Mouse (Mus musculus) forebrain, embryonic 16.5 days (tissue): ENCODE data around the gene Slc38a8. TPM values are rescaled to one million over a fixed set of nuclear protein-coding genes. Genes with fewer than 3 reads are reported as not detected.

ENCODE experiments used
- ATAC-seq: fragments of 200-750 bp; cut with Nextera tagmentation; 2 replicates; pipeline ENCODE4 v1.8.0; 2017; ENCODE audit warnings: mild to moderate bottlenecking, moderate library complexity
- H3K27ac ChIP-seq: fragments of 300-500 bp; sonication (generic); 2 replicates; pipeline ENCODE4 v1.5.1; 2014; ENCODE audit warnings: low read length, control low read depth
- H3K27me3 ChIP-seq: fragments of 300-500 bp; sonication (generic); replicated peaks from 2 replicates; pipeline ENCODE4 v1.6.1; 2014; ENCODE audit warnings: low read length; ENCODE audit not compliant: control insufficient read depth, insufficient read depth
- H3K36me3 ChIP-seq: fragments of 300-500 bp; sonication (generic); 2 replicates; pipeline ENCODE4 v1.6.1; 2014; ENCODE audit not compliant: control insufficient read depth, insufficient read depth
- H3K4me1 ChIP-seq: fragments of 300-500 bp; sonication (generic); replicated peaks from 2 replicates; pipeline ENCODE4 v1.6.1; 2014; ENCODE audit warnings: low read length; ENCODE audit not compliant: control insufficient read depth, insufficient read depth
- H3K4me2 ChIP-seq: fragments of 300-500 bp; sonication (generic); 2 replicates; pipeline ENCODE4 v1.6.1; 2014; ENCODE audit warnings: mild to moderate bottlenecking, low read length, control low read depth
- H3K4me3 ChIP-seq: fragments of 300-500 bp; sonication (generic); replicated peaks from 2 replicates; pipeline ENCODE4 v1.5.1; 2014; ENCODE audit warnings: mild to moderate bottlenecking, low read length, control low read depth
- H3K9ac ChIP-seq: fragments of 300-500 bp; sonication (generic); replicated peaks from 2 replicates; pipeline ENCODE4 v1.6.1; 2014; ENCODE audit warnings: low read depth, low read length, control low read depth
- H3K9me3 ChIP-seq: fragments of 300-500 bp; sonication (generic); 2 replicates; pipeline ENCODE4 v1.6.1; 2016; ENCODE audit warnings: low read length; ENCODE audit not compliant: control insufficient read depth
- WGBS: fragments of 180-500 bp; shearing (Covaris S2); extraction: QIAGEN DNeasy Blood & Tissue Kit; methylation state at CpG from one replicate; pipeline ENCODE4 v1.1.7; 2014; 5-methylcytosine and 5-hydroxymethylcytosine counted together
- polyA plus RNA-seq: library from polyadenylated mRNA; unstranded; fragments of >200 nt; fragmentation: Nextera tagmentation; extraction: Ambion mirVana; gene quantifications from 2 replicates; pipeline ENCODE4 v1.2.1, GENCODE M21; 2015

Gene Slc38a8
- polyA plus RNA-seq, 1 experiment from 2014 or later, result not detected

DNA sequence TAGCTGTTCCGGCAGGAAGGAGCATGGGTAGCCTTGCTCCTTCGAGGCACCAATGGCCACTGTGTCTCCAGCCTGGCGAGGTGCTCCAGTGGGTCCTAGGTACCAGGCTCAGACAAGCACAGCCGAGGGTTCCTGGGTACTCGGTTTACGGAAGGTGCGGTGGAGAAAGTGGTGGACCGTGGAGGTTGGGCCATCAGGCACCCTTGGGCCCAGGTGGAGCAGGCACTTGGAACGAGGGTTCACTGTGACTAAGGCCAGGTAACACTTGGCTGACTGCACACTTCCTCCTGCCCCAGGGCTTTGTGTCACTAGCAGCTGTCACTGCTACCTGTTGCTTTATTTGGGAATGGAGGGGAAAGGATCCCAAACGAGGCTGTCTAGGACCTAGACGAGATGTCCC lies 64.0 kb downstream of the Slc38a8 start:
- H3K9me3 ChIP-seq, result no peaks in the 10 kb centered on the region
- 74% methylated on average over 11 of the region's 11 CpGs for WGBS
- H3K4me2 ChIP-seq, result no peak overlapping the region
- no peaks in the 10 kb centered on the region for H3K36me3 ChIP-seq
- H3K27me3 ChIP-seq, result no peaks in the 10 kb centered on the region
- ATAC-seq, result no peak
- H3K9ac ChIP-seq, result no peak overlapping the region
- H3K4me3 ChIP-seq, result no peak overlapping the region
- H3K4me1 ChIP-seq, result 0 out of 2 replicates have a peak, but pooled peaks cover 5% of the 10 kb centered on the region
- H3K27ac ChIP-seq, result no peak overlapping the region

DNA sequence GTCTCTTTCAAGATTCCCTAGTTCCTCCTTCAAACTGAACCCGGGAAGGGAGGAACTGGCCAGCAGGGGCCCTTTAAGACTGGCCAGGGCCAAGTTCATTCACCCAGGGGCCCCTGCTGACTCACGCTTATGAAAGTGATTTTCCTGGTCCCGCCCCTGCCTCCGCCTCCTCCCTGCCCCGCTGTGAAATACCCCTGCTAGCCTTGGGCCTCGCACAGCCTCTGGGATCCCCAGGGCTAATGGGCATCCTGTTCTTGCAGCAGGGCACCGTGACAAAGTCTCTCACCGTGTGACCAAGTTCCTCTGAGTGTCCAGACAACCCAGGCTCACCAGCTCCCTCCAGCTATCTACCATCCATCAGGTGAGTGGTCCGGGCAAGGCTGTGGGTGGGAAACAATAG lies 64.6 kb downstream of the Slc38a8 start:
- Histone ChIP-seq H3K36me3 (no peaks in the 10 kb centered on the region), H3K4me2 (no peak overlapping the region), H3K4me3 (no peak overlapping the region), H3K9me3 (no peaks in the 10 kb centered on the region), H3K27me3 (no peaks in the 10 kb centered on the region), H3K4me1 (0 out of 2 replicates have a peak, but pooled peaks cover 5% of the 10 kb centered on the region), H3K27ac (no peak overlapping the region), H3K9ac (no peak overlapping the region)
- ATAC-seq, result no peak
- 23% methylated on average over 9 of the region's 9 CpGs for WGBS

- no peak overlapping the region for H3K9ac ChIP-seq
- H3K36me3 ChIP-seq, result no peaks in the 10 kb centered on the region
- ATAC-seq, result no peak
- 88% methylated on average over 10 of the region's 10 CpGs for WGBS
- no peaks in the 10 kb centered on the region for H3K27me3 ChIP-seq
- H3K9me3 ChIP-seq, result no peaks in the 10 kb centered on the region
- H3K4me2 ChIP-seq, result no peak overlapping the region
- H3K4me1 ChIP-seq, result 0 out of 2 replicates have a peak, but pooled peaks cover 5% of the 10 kb centered on the region
- H3K4me3 ChIP-seq, result no peak overlapping the region
- no peak overlapping the region for H3K27ac ChIP-seq
Measured at GRCm38 (mm10) chr8:119436331-119436730, 65.2 kb downstream of the Slc38a8 start.

DNA sequence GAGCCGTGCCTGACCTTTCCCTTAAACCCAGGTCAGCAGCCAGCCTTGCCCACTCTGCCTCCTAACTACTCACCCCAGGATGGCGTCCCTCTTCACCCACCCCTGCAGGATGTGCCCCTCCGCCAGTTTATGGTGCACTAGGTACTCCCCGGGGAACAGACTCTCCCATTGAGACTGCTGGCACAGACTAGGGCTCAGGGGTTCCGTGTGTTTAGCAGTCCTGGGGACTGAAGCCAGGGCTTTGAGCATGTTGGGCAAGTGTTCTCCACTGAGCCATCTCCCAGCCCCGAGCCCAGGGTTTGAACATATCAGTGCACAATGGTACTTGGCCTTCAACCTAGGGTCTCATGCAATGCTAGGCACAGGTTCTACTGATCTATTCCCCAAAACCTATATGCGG lies 66.0 kb downstream of the Slc38a8 start:
- Histone ChIP-seq H3K4me1 (0 out of 2 replicates have a peak, but pooled peaks cover under 1% of the 10 kb centered on the region), H3K9me3 (no peaks in the 10 kb centered on the region), H3K27ac (no peak overlapping the region), H3K4me2 (no peak overlapping the region), H3K27me3 (no peaks in the 10 kb centered on the region), H3K36me3 (no peaks in the 10 kb centered on the region), H3K4me3 (no peak overlapping the region), H3K9ac (no peak overlapping the region)
- 83% methylated on average over 7 of the region's 7 CpGs for WGBS
- ATAC-seq, result no peak

GRCm38 (mm10) chr8:119434569-119434968 lies 66.9 kb downstream of the Slc38a8 start:
- no peaks in the 10 kb centered on the region for H3K27me3 ChIP-seq

DNA sequence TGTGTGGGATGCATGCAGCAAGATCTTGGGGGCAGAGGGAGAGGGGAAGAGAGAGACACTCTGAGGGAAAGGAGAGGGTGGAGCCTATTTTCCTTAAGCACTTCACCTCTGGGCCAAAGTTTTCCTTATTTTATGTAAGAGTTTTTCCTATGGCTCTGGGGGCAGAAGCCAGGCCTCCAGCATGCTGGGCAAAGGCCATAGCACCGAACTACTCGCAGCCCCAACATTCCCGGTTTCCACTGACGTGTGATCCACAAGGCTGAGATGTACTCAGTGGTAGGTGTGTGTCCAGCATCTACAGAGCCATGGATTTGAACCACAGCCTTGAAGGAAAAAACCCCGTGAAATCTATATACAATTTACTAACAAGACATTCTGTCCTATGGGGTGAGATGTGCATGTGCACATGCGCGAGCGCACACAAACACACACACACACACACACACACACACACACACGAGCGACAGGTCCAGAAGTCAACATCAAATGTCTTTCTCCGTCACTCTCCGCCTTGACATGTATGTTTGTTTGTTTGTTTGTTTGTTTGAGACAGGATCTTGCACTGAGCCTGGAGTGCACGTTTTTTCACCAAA lies 67.8 kb downstream of the Slc38a8 start, which contains the start of gene Osgin1:
Gene Osgin1, plus strand, starts transcription at position 543 of the 593 bp plus-strand sequence.
- 86% methylated on average over 13 of the region's 13 CpGs for WGBS
- H3K36me3 ChIP-seq, result no peaks in the 10 kb centered on the region
- no peak within 1 kb of the TSS for H3K9ac ChIP-seq
- no peaks in the 10 kb centered on the region for H3K4me1 ChIP-seq
- no peaks in the 10 kb centered on the region for H3K27me3 ChIP-seq
- no peak within 1 kb of the TSS for H3K4me2 ChIP-seq
- H3K9me3 ChIP-seq, result no peaks in the 10 kb centered on the region
- H3K27ac ChIP-seq, result no peak within 1 kb of the TSS
- H3K4me3 ChIP-seq, result no peak within 1 kb of the TSS
- no peak for ATAC-seq

More at GRCm38 (mm10) chr8:119434569-119434968, 66.9 kb downstream of the Slc38a8 start:
- ATAC-seq, result no peak
- H3K27ac ChIP-seq, result no peak overlapping the region
- H3K9me3 ChIP-seq, result no peaks in the 10 kb centered on the region
- no peak overlapping the region for H3K4me2 ChIP-seq
- H3K9ac ChIP-seq, result no peak overlapping the region
- H3K4me3 ChIP-seq, result no peak overlapping the region
- whole genome bisulfite sequencing, result 84% methylated on average over 6 of the region's 6 CpGs
- no peaks in the 10 kb centered on the region for H3K4me1 ChIP-seq
- no peaks in the 10 kb centered on the region for H3K36me3 ChIP-seq

DNA sequence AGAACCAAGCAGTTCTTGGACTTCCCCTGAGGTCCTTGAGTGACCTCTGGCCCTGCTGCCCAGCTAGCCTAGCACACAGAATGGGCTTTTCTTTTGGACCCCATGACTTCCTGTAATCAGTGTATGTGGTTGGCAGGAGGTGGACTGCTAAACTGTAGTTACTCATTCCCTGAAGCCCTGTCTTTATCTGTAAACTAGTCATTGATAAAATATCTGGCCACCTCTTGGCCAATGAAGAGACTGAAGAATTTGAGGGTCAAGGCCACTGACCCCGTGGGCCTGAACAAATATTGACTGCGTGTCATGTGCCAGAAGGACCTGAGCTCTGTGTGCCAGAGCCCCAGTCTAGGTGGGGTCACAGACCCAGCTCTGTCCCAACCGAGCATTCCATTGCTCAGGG lies 69.1 kb downstream of the Slc38a8 start:
- Histone ChIP-seq H3K4me1 (no peaks in the 10 kb centered on the region), H3K27ac (no peak overlapping the region), H3K9ac (no peak overlapping the region), H3K4me2 (no peak overlapping the region), H3K4me3 (no peak overlapping the region), H3K9me3 (no peaks in the 10 kb centered on the region), H3K27me3 (no peaks in the 10 kb centered on the region), H3K36me3 (no peaks in the 10 kb centered on the region)
- WGBS, result 63% methylated on average over 3 of the region's 3 CpGs
- ATAC-seq, result no peak

DNA sequence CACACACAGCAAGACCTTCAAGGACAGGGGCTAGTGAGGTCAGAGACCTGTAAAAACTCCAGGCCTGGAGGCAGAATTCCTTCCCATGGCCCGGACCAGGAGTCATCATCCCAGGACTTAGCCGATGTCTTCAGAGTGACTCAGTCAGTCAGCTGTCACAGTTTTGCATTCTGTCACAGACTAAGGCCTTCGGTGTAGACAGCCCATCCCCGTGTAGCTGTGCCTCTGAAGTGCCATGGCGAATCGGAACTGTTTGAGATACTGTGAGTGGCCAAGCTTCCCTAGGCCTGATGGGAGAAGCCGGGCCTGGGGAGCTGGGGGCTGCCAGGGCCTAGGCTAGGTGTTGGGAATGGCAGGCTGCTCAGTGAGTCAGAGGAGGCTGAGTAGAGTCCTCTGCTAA lies 70.8 kb downstream of the Slc38a8 start:
- Histone ChIP-seq H3K27ac (no peak overlapping the region), H3K9me3 (no peaks in the 10 kb centered on the region), H3K4me2 (no peak overlapping the region), H3K9ac (no peak overlapping the region), H3K4me1 (no peaks in the 10 kb centered on the region), H3K4me3 (no peak overlapping the region), H3K27me3 (no peaks in the 10 kb centered on the region), H3K36me3 (no peaks in the 10 kb centered on the region)
- WGBS, result 93% methylated on average over 7 of the region's 7 CpGs
- no peak for ATAC-seq

- WGBS, result 75% methylated on average over 8 of the region's 8 CpGs
- Histone ChIP-seq H3K36me3 (no peaks in the 10 kb centered on the region), H3K4me2 (no peak overlapping the region), H3K4me3 (no peak overlapping the region), H3K27ac (no peak overlapping the region), H3K4me1 (no peaks in the 10 kb centered on the region), H3K9me3 (no peaks in the 10 kb centered on the region), H3K9ac (no peak overlapping the region), H3K27me3 (no peaks in the 10 kb centered on the region)
- ATAC-seq, result no peak
Measured at GRCm38 (mm10) chr8:119430250-119430649, 71.2 kb downstream of the Slc38a8 start.
